Mouse (Mus musculus) embryonic facial prominence, embryonic 14.5 days (tissue): Measurements from ENCODE around the gene Gse1. TPM values are rescaled to one million over a fixed set of nuclear protein-coding genes. Genes with fewer than 3 reads are reported as not detected.
A peak's percentile ranks its signal among the peaks of the same experiment; 100 is the strongest.

Experiments used
- ATAC-seq: fragments of 200-750 bp; cut with Nextera tagmentation; 2 replicates; pipeline ENCODE4 v1.8.0; 2017; ENCODE audit warnings: low read depth, moderate number of reproducible peaks, moderate TSS enrichment
- DNase-seq: peaks from one replicate; pipeline ENCODE4 v3.0.0-alpha.2; 2015; ENCODE audit warnings: low spot score
- H3K27ac ChIP-seq: fragments of 300-500 bp; sonication (generic); replicated peaks from 2 replicates; pipeline ENCODE4 v1.5.1; 2014; ENCODE audit warnings: low read depth, mild to moderate bottlenecking, low read length, moderate library complexity
- H3K27me3 ChIP-seq: fragments of 300-500 bp; sonication (generic); replicated peaks from 2 replicates; pipeline ENCODE4 v1.6.1; 2014; ENCODE audit warnings: low read length; ENCODE audit not compliant: control insufficient read depth, insufficient read depth
- H3K36me3 ChIP-seq: fragments of 300-500 bp; sonication (generic); 2 replicates; pipeline ENCODE4 v1.6.1; 2014; ENCODE audit warnings: low read length, mixed read lengths; ENCODE audit not compliant: control insufficient read depth, insufficient read depth
- H3K4me1 ChIP-seq: fragments of 300-500 bp; sonication (generic); 2 replicates; pipeline ENCODE4 v1.6.1; 2014; ENCODE audit warnings: antibody characterized with exemption, low read length; ENCODE audit not compliant: control insufficient read depth, insufficient read depth
- H3K4me2 ChIP-seq: fragments of 300-500 bp; sonication (generic); 2 replicates; pipeline ENCODE4 v1.6.1; 2014; ENCODE audit warnings: low read depth, mild to moderate bottlenecking, low read length, moderate library complexity, mixed read lengths
- H3K4me3 ChIP-seq: fragments of 300-500 bp; sonication (generic); 2 replicates; pipeline ENCODE4 v1.5.1; 2014; ENCODE audit warnings: low read depth, mild to moderate bottlenecking, low read length
- H3K9ac ChIP-seq: fragments of 300-500 bp; sonication (generic); 2 replicates; pipeline ENCODE4 v1.6.1; 2014; ENCODE audit warnings: low read depth, mild to moderate bottlenecking, low read length, moderate library complexity, mixed read lengths
- H3K9me3 ChIP-seq: fragments of 300-500 bp; sonication (generic); 2 replicates; pipeline ENCODE4 v1.6.1; 2016; ENCODE audit warnings: low read length; ENCODE audit not compliant: control insufficient read depth
- WGBS: fragments of 180-500 bp; shearing (Covaris S2); extraction: QIAGEN DNeasy Blood & Tissue Kit; methylation state at CpG from one replicate; pipeline ENCODE4 v1.1.7; 2014; 5-methylcytosine and 5-hydroxymethylcytosine counted together
- polyA plus RNA-seq: library from polyadenylated mRNA; unstranded; fragments of >200 nt; fragmentation: Nextera tagmentation; extraction: Ambion mirVana; gene quantifications from 2 replicates; pipeline ENCODE4 v1.2.1, GENCODE M21; 2014

Gene Gse1
- polyA plus RNA-seq, 1 experiment from 2014 or later: 8.7 TPM

- Histone ChIP-seq H3K4me1 (peaks cover 8% of the 10 kb centered on the region; the same call in 1 of the 2 replicates), H3K36me3 (no peaks in the 10 kb centered on the region), H3K4me3 (no peak overlapping the region), H3K27ac (no peak overlapping the region), H3K9ac (0 out of 2 replicates have a peak overlapping the region, but pooled peaks have one; percentile 14), H3K9me3 (no peaks in the 10 kb centered on the region), H3K27me3 (no peaks in the 10 kb centered on the region), H3K4me2 (no peak overlapping the region)
- 31% methylated on average over 6 of the region's 6 CpGs for WGBS
- peak; percentile 59 for DNase-seq
- ATAC-seq: no peak
Observed at GRCm38 (mm10) chr8:120602672-120603071, 374.4 kb downstream of the Gse1 start.

DNA sequence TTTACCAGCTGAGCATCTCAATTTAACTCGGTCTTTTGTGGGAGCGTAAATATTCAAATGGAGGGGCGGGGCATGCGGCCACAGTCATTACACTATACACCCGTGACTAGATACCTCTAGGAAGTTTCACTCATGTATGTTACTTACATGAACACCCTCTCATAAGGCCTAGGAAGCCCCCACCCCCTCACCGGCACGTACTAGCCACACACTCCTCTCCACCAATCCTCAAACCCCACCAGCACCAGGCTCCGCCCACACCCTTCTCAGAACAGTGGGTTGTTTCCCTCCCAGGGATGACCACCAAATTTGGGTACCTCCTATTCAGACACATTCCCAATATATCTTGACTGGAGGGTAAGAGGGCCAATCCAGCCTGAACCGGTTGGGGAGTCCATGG is 379.2 kb downstream of the Gse1 start:
- WGBS: 86% methylated on average over 9 of the region's 9 CpGs
- Histone ChIP-seq H3K9ac (no peak overlapping the region), H3K4me2 (no peak overlapping the region), H3K4me3 (no peak overlapping the region), H3K9me3 (no peaks in the 10 kb centered on the region), H3K27me3 (no peaks in the 10 kb centered on the region), H3K27ac (no peak overlapping the region), H3K36me3 (no peaks in the 10 kb centered on the region), H3K4me1 (no peaks in the 10 kb centered on the region)
- no peak for ATAC-seq
- no peak for DNase-seq

GRCm38 (mm10) chr8:120607885-120608284 is 379.6 kb downstream of the Gse1 start:
- DNase-seq (peak; percentile 80), ATAC-seq (no peak)
- Histone ChIP-seq H3K4me3 (no peak overlapping the region), H3K9ac (no peak overlapping the region), H3K4me2 (no peak overlapping the region), H3K9me3 (no peaks in the 10 kb centered on the region), H3K27ac (no peak overlapping the region), H3K4me1 (no peaks in the 10 kb centered on the region), H3K36me3 (no peaks in the 10 kb centered on the region), H3K27me3 (no peaks in the 10 kb centered on the region)
- 13% methylated on average over 7 of the region's 7 CpGs for WGBS

DNA sequence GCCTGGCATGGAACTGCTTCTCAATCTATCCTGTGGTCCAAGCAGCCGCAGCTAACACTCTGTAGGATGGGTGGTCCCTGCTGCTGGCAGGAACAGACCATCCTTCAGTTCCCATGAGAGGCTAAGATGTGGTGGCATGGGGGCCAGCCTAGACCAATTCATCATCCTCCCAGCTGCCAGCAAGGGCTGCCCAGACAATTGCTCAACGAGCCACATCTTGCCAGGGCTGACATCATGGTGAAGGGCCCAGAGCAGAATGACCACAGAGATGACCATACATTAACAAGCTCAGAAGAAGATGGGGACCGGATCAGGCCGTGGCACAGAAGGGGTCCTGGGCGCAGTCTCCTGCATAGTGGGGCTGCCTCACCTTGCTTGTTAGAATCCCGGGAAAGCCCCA is 382.6 kb downstream of the Gse1 start:
- no peak overlapping the region for H3K27ac ChIP-seq
- no peaks in the 10 kb centered on the region for H3K4me1 ChIP-seq
- H3K4me3 ChIP-seq: no peak overlapping the region
- 88% methylated on average over 6 of the region's 6 CpGs for WGBS
- DNase-seq (no peak), ATAC-seq (no peak)
- H3K9ac ChIP-seq: no peak overlapping the region
- no peaks in the 10 kb centered on the region for H3K36me3 ChIP-seq
- H3K27me3 ChIP-seq: no peaks in the 10 kb centered on the region
- H3K4me2 ChIP-seq: no peak overlapping the region
- H3K9me3 ChIP-seq: no peaks in the 10 kb centered on the region

GRCm38 (mm10) chr8:120614491-120614890 is 386.2 kb downstream of the Gse1 start:
- H3K4me2 ChIP-seq: no peak overlapping the region
- no peaks in the 10 kb centered on the region for H3K36me3 ChIP-seq
- no peak overlapping the region for H3K27ac ChIP-seq
- no peaks in the 10 kb centered on the region for H3K9me3 ChIP-seq
- H3K9ac ChIP-seq: no peak overlapping the region
- 89% methylated on average over 3 of the region's 3 CpGs for WGBS
- ATAC-seq: no peak
- no peaks in the 10 kb centered on the region; the same call in 1 of the 2 replicates for H3K4me1 ChIP-seq
- no peaks in the 10 kb centered on the region for H3K27me3 ChIP-seq
- no peak for DNase-seq
- no peak overlapping the region for H3K4me3 ChIP-seq

DNA sequence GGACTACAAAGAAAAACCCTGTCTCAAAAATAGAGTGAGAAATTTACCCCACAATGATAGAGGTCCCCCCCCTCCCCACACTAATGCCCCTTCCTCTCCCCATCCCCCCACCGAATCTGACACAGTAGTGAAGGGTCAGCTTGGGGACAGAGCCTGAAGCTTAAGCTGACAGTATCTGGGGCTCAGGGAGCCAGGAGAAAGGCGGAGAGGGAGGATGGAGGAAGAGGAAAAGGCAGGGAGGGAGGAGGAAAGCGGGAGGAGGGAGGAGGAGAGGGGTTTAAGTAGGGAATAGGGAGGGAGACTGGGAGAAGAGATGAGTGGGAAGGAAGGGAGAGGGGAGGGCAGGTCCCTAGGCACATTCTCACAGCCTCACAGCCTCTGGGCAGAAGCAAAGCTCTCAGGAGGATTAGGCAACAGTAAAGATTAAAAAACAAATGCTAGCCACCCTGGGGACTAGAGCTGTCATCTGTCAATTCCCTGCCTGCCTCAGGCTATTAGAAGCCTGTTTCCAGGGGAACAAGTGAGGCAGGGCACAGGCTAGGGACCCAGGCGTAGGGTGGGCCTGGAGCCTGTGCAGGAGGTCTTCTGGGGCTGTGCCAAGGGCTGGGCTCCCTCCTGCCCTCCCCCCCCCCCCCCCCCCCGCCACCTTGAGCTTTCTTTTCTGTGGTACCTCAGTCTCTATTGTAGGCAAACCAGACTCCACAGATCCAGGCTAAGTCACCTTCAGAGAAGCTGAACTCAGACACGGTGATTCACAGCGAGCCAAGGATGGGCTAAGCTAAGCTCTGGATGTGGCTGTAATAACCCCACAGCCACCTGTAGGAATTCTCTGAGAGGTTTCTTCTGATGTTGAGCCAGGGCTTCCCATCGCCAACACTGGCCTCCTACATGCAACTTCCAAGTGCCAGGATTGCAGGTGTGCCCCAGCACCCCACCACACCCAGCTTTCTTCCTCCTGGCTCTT is 388.7 kb downstream of the Gse1 start:
- peak; percentile 82 for ATAC-seq

DNA sequence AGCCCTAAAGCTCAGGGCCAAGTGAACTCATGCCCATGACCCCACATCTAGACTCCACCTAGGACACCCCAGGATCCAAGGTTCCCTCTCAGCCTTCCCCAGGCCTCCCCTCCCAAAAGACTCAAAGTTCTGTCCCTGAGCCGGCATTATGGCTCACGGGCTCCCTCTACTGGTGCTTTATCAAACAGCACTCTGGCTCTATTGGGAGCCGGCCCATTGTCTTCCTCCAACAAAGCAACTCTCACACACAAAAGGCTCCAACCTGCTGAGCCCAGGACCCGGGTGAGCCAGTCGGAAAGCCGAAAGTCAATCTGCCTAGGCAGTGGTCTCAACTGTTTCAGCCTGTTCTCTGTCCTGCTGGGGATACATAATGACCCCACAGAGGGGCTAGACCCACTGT is 389.9 kb downstream of the Gse1 start:
- DNase-seq: peak; percentile 60

More for the DNA sequence above, 388.7 kb downstream of the Gse1 start:
- no peaks in the 10 kb centered on the region for H3K36me3 ChIP-seq
- DNase-seq: peak; percentile 75
- H3K4me3 ChIP-seq: no peak overlapping the region
- H3K4me1 ChIP-seq: no peaks in the 10 kb centered on the region; the same call in 1 of the 2 replicates
- H3K9me3 ChIP-seq: no peaks in the 10 kb centered on the region
- H3K9ac ChIP-seq: no peak overlapping the region; the same call in 1 of the 2 replicates
- H3K27ac ChIP-seq: no peak overlapping the region
- no peak overlapping the region for H3K4me2 ChIP-seq
- no peaks in the 10 kb centered on the region for H3K27me3 ChIP-seq
- WGBS: 25% methylated on average over 6 of the region's 8 CpGs

DNA sequence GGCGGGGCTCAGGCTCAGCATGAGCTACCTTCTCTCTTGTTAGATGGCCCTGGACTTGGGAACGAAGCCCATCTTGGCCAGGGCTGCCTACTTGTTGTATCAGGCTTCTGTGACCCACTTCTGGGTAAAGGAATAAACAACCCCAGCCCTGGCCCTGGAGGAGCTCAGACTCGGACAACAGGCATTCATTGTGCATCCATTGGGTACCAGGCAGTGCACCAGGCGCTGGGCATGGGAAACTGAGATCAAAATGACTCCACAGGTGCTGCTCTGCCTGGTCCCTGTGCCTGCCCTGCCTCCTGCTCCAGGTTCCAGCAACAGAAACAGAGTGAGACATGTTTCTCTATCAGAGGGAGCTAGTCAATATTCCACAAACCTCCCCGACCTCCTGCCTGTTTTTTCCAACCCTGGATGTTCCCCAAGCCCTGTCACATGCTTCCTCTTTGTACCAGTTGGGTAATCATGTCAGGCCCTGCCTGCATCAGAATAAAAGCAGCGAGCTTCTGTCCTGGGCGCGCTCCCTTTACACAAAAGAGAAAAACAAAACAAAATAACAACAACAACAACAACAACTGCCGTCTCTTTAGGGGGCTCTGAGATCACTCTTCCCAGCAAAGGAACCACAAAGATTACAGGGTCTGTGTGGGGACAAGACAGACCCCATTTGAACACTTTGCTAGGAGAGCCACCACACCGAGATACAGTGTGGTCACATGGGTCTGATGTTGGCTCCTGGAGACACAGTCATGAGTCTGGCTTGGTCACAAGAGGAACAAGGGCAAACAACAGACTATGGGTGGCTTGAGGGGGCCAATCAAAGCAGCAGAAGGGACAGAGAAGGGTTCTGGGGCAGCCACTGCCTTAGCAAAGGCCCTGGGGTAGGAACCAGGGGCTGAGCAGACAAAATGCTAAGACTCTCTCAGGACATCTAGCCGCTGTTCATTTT is 391.3 kb downstream of the Gse1 start:
- 72% methylated on average over 10 of the region's 11 CpGs for WGBS
- Histone ChIP-seq H3K27ac (no peak overlapping the region), H3K36me3 (no peaks in the 10 kb centered on the region), H3K9me3 (no peaks in the 10 kb centered on the region), H3K4me1 (no peaks in the 10 kb centered on the region; the same call in 1 of the 2 replicates), H3K9ac (no peak overlapping the region), H3K4me2 (no peak overlapping the region), H3K4me3 (no peak overlapping the region), H3K27me3 (no peaks in the 10 kb centered on the region)
- ATAC-seq: no peak
- no peak for DNase-seq

More for the DNA sequence above, 389.9 kb downstream of the Gse1 start:
- Histone ChIP-seq H3K4me1 (no peaks in the 10 kb centered on the region; the same call in 1 of the 2 replicates), H3K27me3 (no peaks in the 10 kb centered on the region), H3K9ac (peak overlapping the region; percentile 53; the same call in 1 of the 2 replicates), H3K4me3 (no peak overlapping the region), H3K36me3 (no peaks in the 10 kb centered on the region), H3K27ac (no peak overlapping the region), H3K9me3 (no peaks in the 10 kb centered on the region), H3K4me2 (no peak overlapping the region)
- ATAC-seq: peak; percentile 64
- WGBS: 2% methylated on average over 6 of the region's 6 CpGs
